Mouse (Mus musculus): ENCODE measurements around the gene Armc6. TPM values are rescaled to one million over a fixed set of nuclear protein-coding genes. Genes with fewer than 3 reads are reported as not detected.

Gene Armc6
- 10 to 100 TPM; 16.1 to 16.4 TPM for total RNA-seq (2021)
- long read RNA-seq, experiment 1, transcript Armc6-201 (8 exons, 2,263 nt): major isoform, 10 of 17 reads
- long read RNA-seq, experiment 1, partial matches to known transcripts: 1 of 17 reads
- long read RNA-seq, experiment 1, other reads (novel, unspliced or antisense): 6 of 17 reads
- long read RNA-seq, experiment 2, transcript Armc6-201 (8 exons, 2,263 nt): major isoform, 13 of 27 reads
- long read RNA-seq, experiment 2, partial matches to known transcripts: 7 of 27 reads
- long read RNA-seq, experiment 2, other reads (novel, unspliced or antisense): 7 of 27 reads

GRCm38 (mm10) chr8:70234080-70234780 is at the start of gene Armc6, which contains the start of gene Sugp2:
Armc6 (minus strand) TSS chr8:70234466.
Sugp2 (plus strand) TSS chr8:70234226.
- DNase-seq (ENCODE audit: low spot score in 2 of 2): peak; percentile 88 to 94

DNA sequence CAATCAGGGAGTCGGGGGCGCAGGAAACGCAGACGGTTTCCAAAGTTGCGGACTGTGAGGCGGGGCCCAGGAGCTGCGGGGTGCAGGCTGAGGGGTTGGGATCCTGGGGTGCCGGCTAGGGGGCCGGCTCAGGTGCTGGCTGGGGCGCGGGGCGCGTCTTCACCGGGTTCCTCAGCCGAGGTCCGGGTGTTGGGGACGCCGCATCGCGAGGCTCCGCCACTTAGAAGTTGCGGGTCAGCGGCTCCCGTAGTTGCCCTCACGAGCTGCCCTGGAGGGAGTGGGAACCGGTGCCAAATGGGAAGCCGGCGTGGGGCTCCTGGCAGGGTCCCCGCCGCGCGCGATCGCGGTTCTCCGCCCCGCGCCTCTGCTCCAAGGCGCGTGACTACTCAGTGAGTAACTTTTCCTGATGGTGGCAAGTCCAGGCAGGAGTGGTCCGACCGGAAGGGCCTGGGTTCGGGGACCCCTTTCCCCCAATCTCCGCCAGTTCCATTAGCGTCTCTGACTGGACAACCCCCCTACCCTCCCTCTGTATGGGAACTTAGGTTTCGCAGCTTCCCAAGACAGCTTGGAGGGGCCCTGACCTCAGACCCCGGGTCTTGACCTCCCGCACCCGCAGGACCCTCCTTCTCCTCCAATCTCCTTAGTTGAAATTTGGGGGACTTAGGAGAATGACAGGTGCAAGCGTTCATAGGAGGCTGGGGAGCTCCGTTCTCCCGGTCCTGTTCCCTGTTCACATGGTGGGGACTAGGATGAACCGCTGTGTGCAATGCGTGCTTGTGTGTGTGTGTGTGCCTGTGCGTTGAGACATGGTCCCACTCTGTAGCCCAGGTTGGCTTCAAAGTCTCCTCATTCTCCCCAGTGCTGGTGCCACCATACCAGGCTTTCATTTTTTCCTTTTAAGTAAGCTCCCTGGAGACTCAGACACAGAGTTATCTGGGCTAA is 49.1 kb upstream of the Armc6 start:
- DNase-seq (ENCODE audit: low spot score in 2 of 2): no peak

GRCm38 (mm10) chr8:70282603-70283135 is 48.4 kb upstream of the Armc6 start, which contains the start of gene Homer3:
Homer3 (plus strand) TSS chr8:70282827.
- DNase-seq (ENCODE audit: low spot score in 2 of 2): peak; percentile 89 to 91

GRCm38 (mm10) chr8:70281001-70281400 is 46.7 kb upstream of the Armc6 start:
- DNase-seq (ENCODE audit: low spot score in 2 of 2): no peak

DNA sequence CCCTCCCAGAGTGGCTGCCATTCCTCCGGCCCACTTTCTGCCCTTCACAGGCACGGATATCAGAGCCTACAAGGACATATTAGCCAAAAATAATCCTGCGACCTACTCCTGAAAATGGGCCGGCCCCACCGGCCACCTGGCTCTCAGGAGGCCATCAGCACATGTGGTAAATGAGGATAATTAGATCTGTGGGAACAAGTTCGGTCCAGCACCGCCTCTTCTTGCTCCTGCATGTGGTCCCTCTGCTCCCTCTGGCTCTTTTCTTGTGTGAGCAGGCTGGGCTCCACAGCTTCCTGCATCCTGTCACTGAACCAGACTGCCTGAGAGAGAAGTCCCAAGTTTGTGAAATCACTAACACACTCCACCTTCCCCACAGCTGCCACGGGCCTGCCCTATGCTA is 45.0 kb upstream of the Armc6 start:
- no peak for DNase-seq (ENCODE audit: low spot score in 2 of 2)

GRCm38 (mm10) chr8:70278175-70278574 is 43.9 kb upstream of the Armc6 start:
- no peak for DNase-seq (ENCODE audit: low spot score in 2 of 2)

GRCm38 (mm10) chr8:70276476-70276875 is 42.2 kb upstream of the Armc6 start:
- no peak for DNase-seq (ENCODE audit: low spot score in 2 of 2)

- DNase-seq (ENCODE audit: low spot score in 2 of 2): no peak
These were observed 40.1 kb upstream of the Armc6 start for GRCm38 (mm10) chr8:70274350-70274749.

- DNase-seq (ENCODE audit: low spot score in 2 of 2): no peak
These were observed 38.7 kb upstream of the Armc6 start for GRCm38 (mm10) chr8:70272949-70273348.

DNA sequence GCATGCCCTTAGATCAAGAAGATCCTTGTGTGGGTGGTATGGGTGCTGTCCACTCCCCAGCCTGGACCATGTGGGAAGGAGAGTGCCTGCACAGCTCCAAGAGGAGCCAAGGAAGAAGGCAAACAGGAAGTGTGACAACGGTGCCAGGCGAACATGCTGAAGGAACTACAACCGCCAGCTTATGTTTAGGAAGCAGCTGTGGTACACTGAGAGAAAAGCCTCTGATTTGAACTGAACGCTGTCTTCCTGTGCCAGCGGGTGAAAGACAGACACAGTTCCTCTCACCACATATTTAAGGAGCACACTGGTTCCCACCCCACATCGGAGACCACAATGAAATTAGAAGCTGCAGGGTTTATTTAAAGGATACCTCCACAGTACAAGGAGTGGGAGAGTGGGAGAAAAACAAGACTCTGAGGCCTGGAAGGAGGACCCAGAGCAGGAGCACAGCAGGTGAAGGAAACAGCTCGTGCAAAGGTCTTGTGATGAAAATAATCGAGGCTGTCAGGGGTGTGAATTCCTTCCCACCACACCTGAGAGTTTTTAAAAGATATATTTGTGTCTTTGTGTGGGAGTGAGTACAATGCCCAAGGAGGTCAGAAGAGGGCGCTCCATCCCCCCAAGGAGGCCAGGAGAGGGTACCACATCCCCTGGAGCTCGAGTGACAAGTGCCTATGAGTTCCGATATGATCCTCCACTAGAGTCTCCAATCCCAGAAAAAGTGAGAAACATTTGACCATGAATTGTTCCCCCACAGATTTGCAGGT is 34.7 kb upstream of the Armc6 start:
- no peak for DNase-seq (ENCODE audit: low spot score in 2 of 2)

DNA sequence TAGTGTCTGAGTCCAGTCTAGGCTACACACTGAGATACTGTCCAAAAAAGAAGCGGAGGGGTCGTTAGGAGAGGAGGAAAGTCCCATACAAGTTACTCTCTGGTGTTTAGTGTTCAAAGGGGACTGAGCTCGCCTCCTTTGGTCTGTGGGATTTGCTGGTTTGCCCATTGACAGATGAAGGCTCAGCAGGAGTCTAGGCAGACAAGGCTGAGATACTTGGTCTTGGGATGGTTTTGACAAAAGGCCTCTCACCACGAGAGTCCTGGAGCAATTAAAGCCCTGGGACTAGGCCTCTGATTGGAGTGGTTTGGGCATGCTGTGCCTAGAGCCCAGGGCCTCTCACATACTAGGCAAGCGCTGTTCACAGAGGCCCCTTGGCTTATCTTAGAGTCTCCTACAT is 34.0 kb upstream of the Armc6 start:
- DNase-seq (ENCODE audit: low spot score in 2 of 2): no peak

DNA sequence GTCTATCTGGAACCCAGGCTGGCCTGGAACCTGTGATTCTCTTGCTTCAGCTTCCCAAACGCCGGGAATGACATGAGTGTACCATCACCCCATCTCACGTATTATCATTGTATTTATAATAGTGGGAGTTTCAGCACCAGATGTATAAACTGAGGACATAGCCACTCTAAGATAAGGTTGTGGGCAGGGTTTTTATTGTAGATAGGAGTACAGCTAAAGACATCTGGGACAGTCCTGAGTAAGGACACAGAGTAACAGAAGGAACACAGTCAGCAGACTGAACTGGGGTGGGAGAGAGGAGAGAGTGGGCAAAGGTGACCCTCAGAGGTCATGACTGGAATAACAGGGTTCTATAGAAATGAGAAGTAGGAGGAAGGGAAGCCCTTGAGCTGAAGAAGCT is 33.4 kb upstream of the Armc6 start:
- no peak for DNase-seq (ENCODE audit: low spot score in 2 of 2)

DNA sequence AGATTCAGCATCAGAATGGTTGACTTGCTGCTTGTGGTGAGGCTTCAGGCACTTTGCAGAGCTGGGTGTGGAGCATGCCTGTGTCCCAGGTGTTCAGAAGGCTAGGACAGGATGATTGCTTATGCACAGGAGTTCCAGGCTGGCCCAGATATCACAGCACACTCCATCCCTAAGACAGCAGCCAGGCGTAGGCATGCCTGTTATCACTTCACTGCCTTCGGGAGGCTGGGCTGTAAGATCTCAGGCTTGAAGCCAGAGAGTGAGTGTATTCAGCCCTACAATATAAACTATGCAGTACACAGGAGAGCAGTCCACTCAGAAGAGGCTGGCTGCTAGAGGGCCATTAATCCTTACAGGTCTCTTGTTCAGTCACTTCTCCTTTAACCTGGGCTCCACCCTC is 24.8 kb upstream of the Armc6 start:
- no peak for DNase-seq (ENCODE audit: low spot score in 2 of 2)

- no peak for DNase-seq (ENCODE audit: low spot score in 2 of 2)
These were observed 24.3 kb upstream of the Armc6 start for GRCm38 (mm10) chr8:70258600-70258999.

GRCm38 (mm10) chr8:70257456-70257855 is 23.2 kb upstream of the Armc6 start:
- DNase-seq (ENCODE audit: low spot score in 2 of 2): no peak

- DNase-seq (ENCODE audit: low spot score in 2 of 2): no peak
These were observed 20.4 kb upstream of the Armc6 start for GRCm38 (mm10) chr8:70254628-70255027.

DNA sequence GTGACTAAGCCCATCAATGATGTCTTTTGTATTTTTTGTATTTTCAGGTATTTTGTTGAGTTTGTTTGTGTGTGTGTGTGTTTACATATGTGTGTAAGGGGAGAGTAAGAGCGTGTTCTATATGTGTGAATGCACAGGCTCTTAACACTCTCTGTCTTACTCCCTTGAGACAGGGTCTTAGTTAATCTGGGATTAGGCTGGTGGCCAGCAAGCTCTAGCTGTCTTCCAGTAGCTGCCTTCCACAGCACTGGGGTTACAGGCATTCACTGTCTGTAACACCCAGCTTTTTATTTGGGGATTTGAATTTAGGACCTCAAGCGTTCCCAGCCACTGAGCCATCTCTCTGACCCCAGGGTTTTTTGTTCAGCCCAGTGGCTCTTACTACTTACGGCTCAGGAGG is 13.6 kb upstream of the Armc6 start:
- DNase-seq (ENCODE audit: low spot score in 2 of 2): no peak

DNA sequence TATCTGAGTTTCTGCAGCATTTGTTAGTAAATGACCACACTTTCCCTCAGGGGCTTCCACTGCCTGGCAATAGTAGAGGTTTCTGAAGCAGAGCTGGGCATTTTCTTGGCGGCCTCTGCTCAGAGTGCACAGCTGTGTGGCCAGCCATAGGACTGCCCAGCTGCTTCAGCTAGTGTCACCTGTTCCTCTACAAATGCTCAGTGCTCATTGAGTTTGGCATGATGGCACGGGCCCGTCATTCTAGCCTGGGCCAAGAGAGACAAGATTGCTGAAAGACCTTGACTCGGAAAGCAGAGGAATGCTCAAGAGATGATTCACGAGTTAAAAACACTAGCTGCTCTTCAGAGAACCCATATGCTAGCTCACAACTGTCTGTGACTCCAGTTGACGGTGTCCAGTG is 12.4 kb upstream of the Armc6 start:
- DNase-seq (ENCODE audit: low spot score in 2 of 2): peak in 1 of 2 experiments; percentile 27

- DNase-seq (ENCODE audit: low spot score in 2 of 2): no peak
These were observed 6.4 kb upstream of the Armc6 start for GRCm38 (mm10) chr8:70240642-70241041.

DNA sequence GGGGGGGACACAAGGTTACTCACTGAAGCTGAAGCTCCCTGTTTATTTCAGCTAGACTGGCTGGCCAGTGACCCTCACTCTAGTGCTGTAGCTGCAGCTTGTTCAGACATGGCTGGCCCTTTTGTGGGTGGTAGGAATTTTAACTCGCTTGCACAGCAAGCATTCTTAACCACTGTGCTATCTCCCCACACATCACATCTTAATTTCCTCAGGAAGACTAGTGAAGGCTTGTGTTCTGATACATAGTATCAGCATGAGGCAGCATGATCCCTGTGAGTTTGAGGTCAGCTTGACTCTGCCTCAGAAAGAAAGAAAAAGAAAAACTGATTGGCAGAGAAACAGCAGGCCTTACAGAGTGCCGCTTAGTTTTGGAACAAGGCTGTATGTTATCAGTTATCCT is 3.6 kb upstream of the Armc6 start:
- DNase-seq (ENCODE audit: low spot score in 2 of 2): no peak

- no peak for DNase-seq (ENCODE audit: low spot score in 2 of 2)
These were observed 489 bp upstream of the Armc6 start for GRCm38 (mm10) chr8:70234781-70235128.

Measured in gastrocnemius, postnatal 4 days (tissue).